Mouse (Mus musculus) embryonic fibroblast, embryonic 13.5 days (primary cell): ENCODE measurements around the gene Slc8a3.

Source experiments
- CTCF ChIP-seq: IDR thresholded peaks from 2 replicates; pipeline ENCODE4 v1.5.1; 2011; ENCODE audit warnings: mild to moderate bottlenecking, control low read depth, low read length, moderate library complexity, borderline replicate concordance; ENCODE audit not compliant: insufficient read depth
- POLR2A ChIP-seq: IDR thresholded peaks from 2 replicates; pipeline ENCODE4 v1.6.1; 2011; ENCODE audit warnings: low read depth, mild to moderate bottlenecking, control low read depth, low read length, moderate library complexity

GRCm38 (mm10) chr12:81223276-81223675 is 109.7 kb downstream of the Slc8a3 start:
- TF ChIP-seq CTCF = no peak
- TF ChIP-seq POLR2A = no peak
